Comparison of ENCODE assay signal across 9 mouse cellular contexts in genomic region chr8:66495726-66496125, GRCm38 (mm10). TPM values are rescaled to one million over a fixed set of nuclear protein-coding genes. Genes with fewer than 3 reads are reported as not detected.
DNase-seq lines count a peak whose midpoint lies in the region; ATAC-seq and TF ChIP-seq lines count a peak whose summit lies in the region.
"Had no signal": no experiment of that assay in that cellular context is flagged by ENCODE, and none has a peak within 500 bp of the region (broad histone marks: within the 10 kb centered on the region; RNA-seq: fewer than 3 reads in every experiment).

No protein-coding gene starts in this region.

- no peaks in the 10 kb centered on the region for H3K9me3 ChIP-seq in forebrain, postnatal 0 days (ENCODE audit: low read length)
- no peaks in the 10 kb centered on the region for H3K9me3 ChIP-seq in hindbrain, embryonic 15.5 days
- H3K9me3 ChIP-seq: limb, embryonic 12.5 days had no signal

- H3K4me3 ChIP-seq in forebrain, postnatal 0 days (ENCODE audit: low read depth, low read length), result no peak overlapping the region
- no peak overlapping the region for H3K4me3 ChIP-seq in hindbrain, embryonic 15.5 days
- H3K4me3 ChIP-seq: limb, embryonic 12.5 days had no signal

- H3K9ac ChIP-seq in forebrain, postnatal 0 days, result no peak overlapping the region
- H3K9ac ChIP-seq in hindbrain, embryonic 15.5 days, result no peak overlapping the region
- H3K9ac ChIP-seq: limb, embryonic 12.5 days had no signal

- no peak overlapping the region for H3K27ac ChIP-seq in forebrain, postnatal 0 days (ENCODE audit: low read depth, low read length)
- no peak overlapping the region for H3K27ac ChIP-seq in hindbrain, embryonic 15.5 days (replicated peaks)
- H3K27ac ChIP-seq: limb, embryonic 12.5 days had no signal

- 9% methylated on average over 8 of the region's 8 CpGs for WGBS in forebrain, postnatal 0 days
- WGBS in hindbrain, embryonic 15.5 days, result 9% methylated on average over 8 of the region's 8 CpGs

- ATAC-seq in forebrain, postnatal 0 days, result peak; percentile 92
- peak; percentile 85 for ATAC-seq in hindbrain, embryonic 15.5 days (ENCODE audit: low FRiP score, low read depth)

- peak; percentile 75 for DNase-seq in MN1 (ENCODE audit: low spot score)
- DNase-seq in cerebellum, adult 11-12 months, result peak; percentile 15
- DNase-seq in forebrain, postnatal 0 days, result peak; percentile 75
- peak; percentile 76 to 77 for DNase-seq in layer of hippocampus, postnatal 14 days (ENCODE audit: low spot score in 2 of 2)
- peak; percentile 84 for DNase-seq in lung, postnatal 36 days
- DNase-seq in retina, embryonic 14.5 days (ENCODE audit: low spot score), result peak; percentile 82
- peak; percentile 44 to 64 for DNase-seq in thymus, postnatal 36 days

- no peaks in the 10 kb centered on the region for H3K4me1 ChIP-seq in forebrain, postnatal 0 days (ENCODE audit: insufficient read depth)
- H3K4me1 ChIP-seq in hindbrain, embryonic 15.5 days (replicated peaks), result 0 out of 2 replicates have a peak, but pooled peaks cover 2% of the 10 kb centered on the region
- H3K4me1 ChIP-seq: limb, embryonic 12.5 days had no signal

- peak; percentile 79 for TF ChIP-seq CTCF in forebrain, postnatal 0 days (IDR thresholded peaks at IDR 0.05; ENCODE audit: low read depth)

- no peaks in the 10 kb centered on the region for H3K36me3 ChIP-seq in forebrain, postnatal 0 days (ENCODE audit: insufficient read depth)
- no peaks in the 10 kb centered on the region for H3K36me3 ChIP-seq in hindbrain, embryonic 15.5 days
- H3K36me3 ChIP-seq: limb, embryonic 12.5 days had no signal

- H3K27me3 ChIP-seq in forebrain, postnatal 0 days (ENCODE audit: insufficient read depth, low read length), result no peaks in the 10 kb centered on the region
- H3K27me3 ChIP-seq in hindbrain, embryonic 15.5 days, result no peaks in the 10 kb centered on the region

- H3K4me2 ChIP-seq in forebrain, postnatal 0 days (ENCODE audit: low read depth), result no peak overlapping the region
- no peak overlapping the region for H3K4me2 ChIP-seq in hindbrain, embryonic 15.5 days
- H3K4me2 ChIP-seq: limb, embryonic 12.5 days had no signal

RNA-seq across cellular contexts. Expression of gene Tma16, which starts 9.4 kb away (rescaled TPM):
- 19.1 and 22.1 TPM in 2 replicates for total RNA-seq in forebrain, postnatal 0 days (2014; rRNA removed)
- 11.2 and 12.7 TPM in 2 replicates for polyA plus RNA-seq in forebrain, postnatal 0 days (2015; fragmentation: Nextera tagmentation; extraction: Ambion mirVana)
- 10.8 and 11.0 TPM in 2 replicates for polyA plus RNA-seq in hindbrain, embryonic 15.5 days (2015; fragmentation: Nextera tagmentation; extraction: Ambion mirVana)
- 10 to 100 TPM in 1 of 2 experiments, 1 to 10 TPM in 1; 8.0 to 10.6 TPM for total RNA-seq in layer of hippocampus, postnatal 14 days (2021)

RNA-seq across cellular contexts. Expression of gene Tktl2, which starts 15.8 kb away (rescaled TPM):
- total RNA-seq in forebrain, postnatal 0 days (2014; rRNA removed), result under 0.01 and 0.05 TPM in 2 replicates
- polyA plus RNA-seq in forebrain, postnatal 0 days (2015; fragmentation: Nextera tagmentation; extraction: Ambion mirVana), result 0.06 and 0.11 TPM in 2 replicates
- polyA plus RNA-seq in hindbrain, embryonic 15.5 days (2015; fragmentation: Nextera tagmentation; extraction: Ambion mirVana), result 0.04 TPM in 1 of 2 replicates, not detected in the other
- total RNA-seq in layer of hippocampus, postnatal 14 days (2021), result under 1 TPM; 0.25 to 0.38 TPM
- polyA plus RNA-seq: limb, embryonic 12.5 days had no signal

Comparison
In these comparisons a context has a peak if more than half of its experiments do, and no peak if none do; other contexts are left out.
1. DNase-seq: peak in every context shown above with its lines; median percentile 84 in lung, postnatal 36 days; 82 in retina, embryonic 14.5 days; 76 in layer of hippocampus, postnatal 14 days; 75 in MN1; 75 in forebrain, postnatal 0 days; 54 in thymus, postnatal 36 days; 15 in cerebellum, adult 11-12 months.